Mouse (Mus musculus): ENCODE results near the gene Cdhr4.

DNA sequence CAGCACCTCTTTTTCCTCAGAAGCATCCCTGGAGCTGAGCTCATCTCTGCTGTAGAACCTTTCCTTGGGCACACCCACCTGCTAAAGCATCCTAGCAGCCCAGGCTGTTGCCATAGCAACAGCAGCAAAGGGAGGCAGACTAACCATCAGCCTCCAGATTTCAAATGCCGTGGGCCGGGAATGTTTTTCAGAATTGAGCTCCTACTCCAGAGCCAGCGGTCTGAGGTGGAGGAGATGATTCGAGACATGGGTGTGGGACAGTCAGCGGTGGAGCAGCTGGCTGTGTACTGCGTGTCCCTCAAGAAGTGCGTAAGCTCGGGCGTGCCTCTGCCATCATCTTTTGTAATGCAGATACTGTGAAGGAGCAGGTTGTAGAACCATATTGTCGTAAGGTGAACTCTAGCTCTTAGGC is 30.9 kb upstream of the Cdhr4 start:
- TF ChIP-seq EP300 (optimal IDR thresholded peaks at IDR 0.05), result no peak
- TF ChIP-seq CTCF (IDR thresholded peaks at IDR 0.05; ENCODE audit: low read depth), result no peak

Data from stomach, postnatal 0 days (tissue).